Mouse (Mus musculus): ENCODE results near the gene Gstm5. TPM values are rescaled to one million over a fixed set of nuclear protein-coding genes. Genes with fewer than 3 reads are reported as not detected.

Gene Gstm5
- polyA plus RNA-seq, 1 experiment from 2014 or later = 249 TPM

DNA sequence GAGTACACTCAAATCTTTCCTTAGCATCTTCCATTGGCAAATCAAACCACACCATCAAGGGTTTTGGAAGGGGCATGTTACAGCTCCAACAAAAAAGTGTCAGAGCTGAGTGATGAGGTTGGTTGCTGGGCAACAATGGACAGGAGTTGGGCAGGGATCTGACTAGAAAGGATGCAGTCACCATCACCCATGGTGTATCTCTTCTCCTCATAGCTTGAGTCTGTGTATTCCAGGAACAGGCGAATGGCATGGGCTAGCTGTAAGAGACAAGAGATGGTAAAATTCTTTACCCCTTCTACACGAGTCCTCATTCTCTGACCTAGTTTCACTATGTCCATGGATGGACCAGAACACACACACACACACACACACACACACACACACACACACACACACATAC, 35.5 kb downstream of the Gstm5 start:
- H3K36me3 ChIP-seq (ENCODE audit: control insufficient read depth, insufficient read depth, low read length) = no peaks in the 10 kb centered on the region
- 63% methylated on average over 2 of the region's 2 CpGs for WGBS
- H3K27me3 ChIP-seq (ENCODE audit: control insufficient read depth, insufficient read depth, low read length) = no peaks in the 10 kb centered on the region
- ATAC-seq (ENCODE audit: low FRiP score, low TSS enrichment) = no peak
- peak overlapping the region; percentile 50 for H3K4me2 ChIP-seq (replicated peaks; ENCODE audit: low read depth)
- H3K9ac ChIP-seq (ENCODE audit: low read length) = 0 out of 2 replicates have a peak overlapping the region, but pooled peaks have one; percentile 43
- H3K9me3 ChIP-seq (ENCODE audit: control insufficient read depth, low read length) = no peaks in the 10 kb centered on the region
- peak overlapping the region; percentile 27 for H3K4me3 ChIP-seq (ENCODE audit: low read depth, low read length)
- no peaks in the 10 kb centered on the region for H3K4me1 ChIP-seq (replicated peaks; ENCODE audit: control insufficient read depth, insufficient read depth)
- DNase-seq (ENCODE audit: low spot score) = no peak
- H3K27ac ChIP-seq (replicated peaks) = 0 out of 2 replicates have a peak overlapping the region, but pooled peaks have one; percentile 18
- TF ChIP-seq EP300 (optimal IDR thresholded peaks at IDR 0.05) = no peak
- no peak for TF ChIP-seq CTCF (IDR thresholded peaks at IDR 0.05; ENCODE audit: low read depth)

DNA sequence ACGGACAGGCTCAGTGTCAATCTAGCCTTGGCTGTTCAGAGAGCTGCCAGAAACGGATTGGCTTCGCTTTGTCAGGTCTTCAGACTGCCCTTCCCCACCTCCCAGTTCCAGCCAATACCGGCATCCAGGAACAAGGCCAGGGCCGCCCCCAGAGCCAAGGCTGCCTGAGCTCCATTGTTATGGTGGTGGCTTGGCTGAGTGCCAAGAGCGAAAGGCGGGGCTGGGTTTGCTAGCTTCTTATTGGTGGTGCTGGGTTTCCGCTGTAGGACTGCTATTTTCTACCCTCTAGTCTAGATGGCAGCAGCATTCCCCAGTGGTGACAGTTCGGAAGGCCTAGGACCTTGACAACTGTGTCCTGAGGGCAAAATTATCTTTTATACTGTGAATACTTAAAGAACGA, 36.0 kb downstream of the Gstm5 start, which contains the start of gene Gstm7:
Gene Gstm7 (minus strand): TSS at position 148 of the 400 bp plus-strand sequence.
- TF ChIP-seq CTCF (IDR thresholded peaks at IDR 0.05; ENCODE audit: low read depth) (peak; percentile 56), EP300 (optimal IDR thresholded peaks at IDR 0.05) (no peak)
- Histone ChIP-seq H3K36me3 (ENCODE audit: control insufficient read depth, insufficient read depth, low read length) (no peaks in the 10 kb centered on the region), H3K27me3 (ENCODE audit: control insufficient read depth, insufficient read depth, low read length) (no peaks in the 10 kb centered on the region), H3K9ac (ENCODE audit: low read length) (0 out of 2 replicates have a peak within 1 kb of the TSS, but pooled peaks have one; percentile 43), H3K9me3 (ENCODE audit: control insufficient read depth, low read length) (no peaks in the 10 kb centered on the region), H3K4me3 (ENCODE audit: low read depth, low read length) (peak within 1 kb of the TSS; percentile 27), H3K27ac (replicated peaks) (0 out of 2 replicates have a peak within 1 kb of the TSS, but pooled peaks have one; percentile 18), H3K4me1 (replicated peaks; ENCODE audit: control insufficient read depth, insufficient read depth) (no peaks in the 10 kb centered on the region), H3K4me2 (replicated peaks; ENCODE audit: low read depth) (peak within 1 kb of the TSS; percentile 50)
- 6% methylated on average over 10 of the region's 10 CpGs for WGBS
- ATAC-seq (ENCODE audit: low FRiP score, low TSS enrichment) (peak; percentile 94), DNase-seq (ENCODE audit: low spot score) (peak; percentile 98)

DNA sequence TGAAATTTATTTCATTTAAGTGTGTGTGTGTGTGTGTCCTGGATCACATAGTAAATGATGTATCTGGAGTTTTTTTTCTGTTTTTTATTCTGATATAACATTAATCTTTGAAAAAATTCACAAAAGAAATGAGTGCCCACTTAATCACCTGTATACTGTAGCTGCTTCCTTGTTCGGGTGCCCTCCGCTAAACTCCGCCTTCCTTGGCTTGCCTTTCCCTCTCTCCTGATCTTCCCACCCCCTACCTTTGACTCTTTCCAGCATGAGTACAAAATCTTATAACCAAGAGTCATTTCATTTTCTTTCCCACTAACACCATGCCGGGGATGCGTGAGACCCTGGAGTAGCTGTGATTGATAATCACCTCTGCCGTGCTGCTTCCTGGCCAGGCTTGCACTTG, 36.5 kb downstream of the Gstm5 start:
- DNase-seq (ENCODE audit: low spot score) (peak; percentile 57), ATAC-seq (ENCODE audit: low FRiP score, low TSS enrichment) (peak; percentile 65)
- Histone ChIP-seq H3K27ac (replicated peaks) (0 out of 2 replicates have a peak overlapping the region, but pooled peaks have one; percentile 6), H3K4me1 (replicated peaks; ENCODE audit: control insufficient read depth, insufficient read depth) (no peaks in the 10 kb centered on the region), H3K27me3 (ENCODE audit: control insufficient read depth, insufficient read depth, low read length) (no peaks in the 10 kb centered on the region), H3K36me3 (ENCODE audit: control insufficient read depth, insufficient read depth, low read length) (no peaks in the 10 kb centered on the region), H3K9ac (ENCODE audit: low read length) (no peak overlapping the region), H3K9me3 (ENCODE audit: control insufficient read depth, low read length) (no peaks in the 10 kb centered on the region), H3K4me3 (ENCODE audit: low read depth, low read length) (no peak overlapping the region), H3K4me2 (replicated peaks; ENCODE audit: low read depth) (no peak overlapping the region)
- WGBS = 43% methylated on average over 6 of the region's 6 CpGs
- TF ChIP-seq CTCF (IDR thresholded peaks at IDR 0.05; ENCODE audit: low read depth) (no peak), EP300 (optimal IDR thresholded peaks at IDR 0.05) (no peak)

DNA sequence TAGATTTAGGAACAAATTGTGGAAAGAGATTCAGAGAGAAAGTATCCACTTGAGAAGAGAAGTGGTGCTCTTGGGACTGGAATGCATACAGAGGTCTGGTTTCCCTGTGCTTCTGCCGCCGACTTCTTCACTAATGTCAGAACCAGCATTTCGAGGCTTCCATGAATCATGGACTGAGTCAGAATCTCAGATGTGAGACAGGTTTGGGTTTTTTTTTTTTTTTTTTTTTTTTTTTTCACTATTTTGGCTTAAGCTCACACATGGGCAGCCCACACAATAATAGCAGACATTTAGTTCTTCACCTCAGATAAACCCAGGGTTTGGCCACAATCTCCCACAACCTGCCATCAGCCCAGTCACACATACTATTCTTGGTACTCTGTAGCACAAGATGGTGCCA, 39.6 kb downstream of the Gstm5 start:
- H3K9ac ChIP-seq (ENCODE audit: low read length) = no peak overlapping the region
- H3K36me3 ChIP-seq (ENCODE audit: control insufficient read depth, insufficient read depth, low read length) = no peaks in the 10 kb centered on the region
- H3K27ac ChIP-seq (replicated peaks) = no peak overlapping the region
- no peak for TF ChIP-seq EP300 (optimal IDR thresholded peaks at IDR 0.05)
- no peak overlapping the region for H3K4me2 ChIP-seq (replicated peaks; ENCODE audit: low read depth)
- H3K27me3 ChIP-seq (ENCODE audit: control insufficient read depth, insufficient read depth, low read length) = no peaks in the 10 kb centered on the region
- H3K4me3 ChIP-seq (ENCODE audit: low read depth, low read length) = no peak overlapping the region
- H3K4me1 ChIP-seq (replicated peaks; ENCODE audit: control insufficient read depth, insufficient read depth) = no peaks in the 10 kb centered on the region
- no peak for DNase-seq (ENCODE audit: low spot score)
- ATAC-seq (ENCODE audit: low FRiP score, low TSS enrichment) = no peak
- no peaks in the 10 kb centered on the region for H3K9me3 ChIP-seq (ENCODE audit: control insufficient read depth, low read length)
- WGBS = 75% methylated on average over 3 of the region's 3 CpGs

DNA sequence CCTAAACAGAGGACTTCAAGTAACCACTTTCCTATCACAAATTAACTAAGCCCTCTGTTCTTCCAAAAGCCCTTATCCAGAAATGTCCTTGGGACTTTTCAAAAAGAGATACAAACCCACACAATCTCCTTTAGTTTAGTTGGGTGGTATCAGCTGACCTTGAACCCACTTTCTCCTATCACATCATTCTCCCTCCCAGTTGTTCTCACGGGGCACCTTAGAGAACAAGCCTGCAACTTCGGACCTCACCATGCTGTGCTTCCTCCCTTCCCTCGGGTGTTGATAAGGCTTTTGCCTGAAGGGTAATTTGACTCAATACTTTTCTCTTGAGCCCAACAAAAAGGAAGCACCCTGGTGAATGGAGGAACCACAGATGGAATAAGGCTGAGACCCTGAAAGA, 40.3 kb downstream of the Gstm5 start:
- no peak for TF ChIP-seq CTCF (IDR thresholded peaks at IDR 0.05; ENCODE audit: low read depth)
- no peak for TF ChIP-seq EP300 (optimal IDR thresholded peaks at IDR 0.05)
- Histone ChIP-seq H3K36me3 (ENCODE audit: control insufficient read depth, insufficient read depth, low read length) (no peaks in the 10 kb centered on the region), H3K27me3 (ENCODE audit: control insufficient read depth, insufficient read depth, low read length) (no peaks in the 10 kb centered on the region), H3K27ac (replicated peaks) (no peak overlapping the region), H3K4me1 (replicated peaks; ENCODE audit: control insufficient read depth, insufficient read depth) (no peaks in the 10 kb centered on the region), H3K4me3 (ENCODE audit: low read depth, low read length) (no peak overlapping the region), H3K4me2 (replicated peaks; ENCODE audit: low read depth) (no peak overlapping the region), H3K9me3 (ENCODE audit: control insufficient read depth, low read length) (no peaks in the 10 kb centered on the region), H3K9ac (ENCODE audit: low read length) (no peak overlapping the region)
- DNase-seq (ENCODE audit: low spot score) (no peak), ATAC-seq (ENCODE audit: low FRiP score, low TSS enrichment) (no peak)
- 51% methylated on average over 3 of the region's 3 CpGs for WGBS

DNA sequence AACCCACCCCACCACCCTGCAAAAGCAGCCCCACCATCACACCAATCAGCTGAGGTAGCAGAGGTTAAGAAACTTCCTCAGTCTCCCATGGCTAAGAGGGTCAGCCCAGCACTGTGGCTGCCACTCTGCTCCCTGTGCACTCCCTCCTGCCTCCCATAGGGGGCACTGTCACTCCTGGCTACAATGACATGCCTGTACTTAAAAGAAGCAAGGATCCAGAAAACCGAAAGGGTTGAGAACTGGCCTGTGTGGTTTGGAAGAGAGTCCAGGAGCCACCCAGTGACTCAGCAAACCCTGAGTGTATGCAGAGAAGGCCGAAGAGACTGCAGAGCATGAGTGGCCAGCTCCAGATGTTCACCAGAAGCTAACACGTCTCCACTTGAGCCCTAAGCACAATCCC, 43.8 kb downstream of the Gstm5 start:
- Histone ChIP-seq H3K36me3 (ENCODE audit: control insufficient read depth, insufficient read depth, low read length) (no peaks in the 10 kb centered on the region), H3K9ac (ENCODE audit: low read length) (no peak overlapping the region), H3K27ac (replicated peaks) (no peak overlapping the region), H3K4me1 (replicated peaks; ENCODE audit: control insufficient read depth, insufficient read depth) (no peaks in the 10 kb centered on the region), H3K27me3 (ENCODE audit: control insufficient read depth, insufficient read depth, low read length) (no peaks in the 10 kb centered on the region), H3K4me2 (replicated peaks; ENCODE audit: low read depth) (no peak overlapping the region), H3K9me3 (ENCODE audit: control insufficient read depth, low read length) (no peaks in the 10 kb centered on the region), H3K4me3 (ENCODE audit: low read depth, low read length) (no peak overlapping the region)
- ATAC-seq (ENCODE audit: low FRiP score, low TSS enrichment) = peak; percentile 74
- WGBS = 40% methylated on average over 3 of the region's 3 CpGs
- TF ChIP-seq CTCF (IDR thresholded peaks at IDR 0.05; ENCODE audit: low read depth) = peak; percentile 93
- no peak for TF ChIP-seq EP300 (optimal IDR thresholded peaks at IDR 0.05)
- peak; percentile 74 for DNase-seq (ENCODE audit: low spot score)

Measured in stomach, postnatal 0 days (tissue).